Mouse (Mus musculus): ENCODE results near the gene Nop56. TPM values are rescaled to one million over a fixed set of nuclear protein-coding genes. Genes with fewer than 3 reads are reported as not detected.

The Nop56 gene
- polyA plus RNA-seq, 1 experiment from 2014 or later: 235 TPM

DNA sequence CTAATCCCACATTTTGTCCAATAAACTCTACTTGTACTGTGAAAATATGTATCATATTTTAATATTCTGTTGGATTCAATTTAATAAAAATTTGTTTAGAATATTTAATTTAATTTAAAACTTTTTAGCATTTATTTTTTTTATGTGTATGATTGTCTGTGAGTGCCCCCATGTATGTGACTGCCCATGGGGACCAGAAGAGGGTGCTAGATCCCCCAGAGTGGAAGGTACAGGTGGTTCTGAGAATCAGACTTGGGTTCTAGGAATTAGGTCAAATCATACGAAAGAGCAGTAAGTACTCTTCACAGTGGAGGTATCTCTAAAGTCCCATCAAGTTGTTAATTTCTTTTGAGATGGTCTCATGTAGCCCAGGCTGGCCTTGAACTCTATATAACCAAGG, 52.8 kb downstream of the Nop56 start:
- WGBS: 84% methylated on average over 1 of the region's 1 CpGs

More for the DNA sequence above, 52.8 kb downstream of the Nop56 start:
- H3K4me2 ChIP-seq (ENCODE audit: low read length): no peak overlapping the region
- no peak for ATAC-seq (ENCODE audit: low FRiP score, low TSS enrichment)
- H3K9ac ChIP-seq (replicated peaks; ENCODE audit: low read length): no peak overlapping the region
- H3K36me3 ChIP-seq (ENCODE audit: control insufficient read depth, insufficient read depth, low read length): no peaks in the 10 kb centered on the region
- no peaks in the 10 kb centered on the region for H3K9me3 ChIP-seq (ENCODE audit: control insufficient read depth, low read length)
- DNase-seq: no peak
- H3K4me1 ChIP-seq (ENCODE audit: control insufficient read depth, insufficient read depth, low read length): no peaks in the 10 kb centered on the region
- H3K4me3 ChIP-seq (replicated peaks; ENCODE audit: low read depth, low read length): no peak overlapping the region
- H3K27me3 ChIP-seq (ENCODE audit: control insufficient read depth, insufficient read depth, low read length): no peaks in the 10 kb centered on the region
- H3K27ac ChIP-seq (replicated peaks; ENCODE audit: low read depth, low read length): no peak overlapping the region

Other genes starting within 250 kb of the Nop56 start
- 0.30 and 0.57 TPM in 2 replicates for gene Tgm6, start 162.0 kb upstream of the Nop56 start, polyA plus RNA-seq (2014; fragmentation: Nextera tagmentation; extraction: Ambion mirVana)
- 349 and 358 TPM in 2 replicates for gene Snrpb, start 95.0 kb upstream of the Nop56 start, polyA plus RNA-seq (2014; fragmentation: Nextera tagmentation; extraction: Ambion mirVana)
- not detected in 2 replicates for gene Tmc2, start 79.2 kb upstream of the Nop56 start, polyA plus RNA-seq (2014; fragmentation: Nextera tagmentation; extraction: Ambion mirVana)
- gene Idh3b, start 10.1 kb downstream of the Nop56 start, polyA plus RNA-seq (2014; fragmentation: Nextera tagmentation; extraction: Ambion mirVana): 166 and 170 TPM in 2 replicates
- gene Ebf4, start 20.7 kb downstream of the Nop56 start, polyA plus RNA-seq (2014; fragmentation: Nextera tagmentation; extraction: Ambion mirVana): 3.6 and 4.7 TPM in 2 replicates
- 13.0 and 15.3 TPM in 2 replicates for gene Cpxm1, start 123.1 kb downstream of the Nop56 start, polyA plus RNA-seq (2014; fragmentation: Nextera tagmentation; extraction: Ambion mirVana)
- 0.15 TPM in 1 of 2 replicates, not detected in the other for gene Gm28372, start 130.8 kb downstream of the Nop56 start, polyA plus RNA-seq (2014; fragmentation: Nextera tagmentation; extraction: Ambion mirVana)
- gene 1700020A23Rik, start 130.8 kb downstream of the Nop56 start, polyA plus RNA-seq (2014; fragmentation: Nextera tagmentation; extraction: Ambion mirVana): not detected in 2 replicates
- gene Tmem239, start 132.0 kb downstream of the Nop56 start, polyA plus RNA-seq (2014; fragmentation: Nextera tagmentation; extraction: Ambion mirVana): not detected in 2 replicates
- gene Vps16, start 149.9 kb downstream of the Nop56 start, polyA plus RNA-seq (2014; fragmentation: Nextera tagmentation; extraction: Ambion mirVana): 88.2 and 88.6 TPM in 2 replicates
- gene Pced1a, start 150.3 kb downstream of the Nop56 start, polyA plus RNA-seq (2014; fragmentation: Nextera tagmentation; extraction: Ambion mirVana): 10.1 and 15.1 TPM in 2 replicates
- 119 and 156 TPM in 2 replicates for gene Ptpra, start 175.8 kb downstream of the Nop56 start, polyA plus RNA-seq (2014; fragmentation: Nextera tagmentation; extraction: Ambion mirVana)